Mouse (Mus musculus) liver, embryonic 15.5 days (tissue): ENCODE measurements at regions not wholly inside any gene's neighbourhood (a gene's known extent, or its start where the extent isn't known, plus 50 kb on each side); places are given as distances from the start of the nearest gene placed in this dataset.

Experiments used
- ATAC-seq: fragments of 200-750 bp; cut with Nextera tagmentation; 2 replicates; pipeline ENCODE4 v1.8.0; 2017; ENCODE audit warnings: moderate number of reproducible peaks, mild to moderate bottlenecking, moderate library complexity; ENCODE audit not compliant: insufficient read depth
- H3K27ac ChIP-seq: fragments of 300-500 bp; sonication (generic); replicated peaks from 2 replicates; pipeline ENCODE4 v1.5.1; 2015; ENCODE audit warnings: mild to moderate bottlenecking, inconsistent platforms
- H3K27me3 ChIP-seq: fragments of 300-500 bp; sonication (generic); 2 replicates; pipeline ENCODE4 v1.6.1; 2015; ENCODE audit warnings: mild to moderate bottlenecking, inconsistent platforms
- H3K36me3 ChIP-seq: fragments of 300-500 bp; sonication (generic); replicated peaks from 2 replicates; pipeline ENCODE4 v1.6.1; 2015; ENCODE audit warnings: moderate library complexity, mild to moderate bottlenecking, inconsistent platforms
- H3K4me1 ChIP-seq: fragments of 300-500 bp; sonication (generic); replicated peaks from 2 replicates; pipeline ENCODE4 v1.6.1; 2015; ENCODE audit warnings: inconsistent platforms
- H3K4me2 ChIP-seq: fragments of 300-500 bp; sonication (generic); 2 replicates; pipeline ENCODE4 v1.6.1; 2015; ENCODE audit warnings: moderate library complexity, mild to moderate bottlenecking, inconsistent platforms
- H3K4me3 ChIP-seq: fragments of 300-500 bp; sonication (generic); replicated peaks from 2 replicates; pipeline ENCODE4 v1.5.1; 2015; ENCODE audit warnings: mild to moderate bottlenecking, inconsistent platforms
- H3K9ac ChIP-seq: fragments of 300-500 bp; sonication (generic); 2 replicates; pipeline ENCODE4 v1.6.1; 2015; ENCODE audit warnings: moderate library complexity, mild to moderate bottlenecking, inconsistent platforms
- H3K9me3 ChIP-seq: fragments of 300-500 bp; sonication (generic); replicated peaks from 2 replicates; pipeline ENCODE4 v1.6.1; 2016; ENCODE audit warnings: inconsistent platforms
- WGBS: fragments of 180-500 bp; shearing (Covaris S2); methylation state at CpG from one replicate; pipeline ENCODE4 v1.1.7; 2015; ENCODE audit warnings: mixed read lengths; ENCODE audit not compliant: insufficient replicate concordance; 5-methylcytosine and 5-hydroxymethylcytosine counted together

GRCm38 (mm10) chr5:132675261-132675660 lies 132.1 kb upstream of the Auts2 start:
- no peak for ATAC-seq
- Histone ChIP-seq H3K27me3 (no peaks in the 10 kb centered on the region), H3K9me3 (no peaks in the 10 kb centered on the region), H3K4me2 (no peak overlapping the region), H3K4me3 (no peak overlapping the region), H3K36me3 (no peaks in the 10 kb centered on the region), H3K9ac (no peak overlapping the region), H3K4me1 (no peaks in the 10 kb centered on the region), H3K27ac (no peak overlapping the region)
- WGBS, result 80% methylated on average over 11 of the region's 11 CpGs

DNA sequence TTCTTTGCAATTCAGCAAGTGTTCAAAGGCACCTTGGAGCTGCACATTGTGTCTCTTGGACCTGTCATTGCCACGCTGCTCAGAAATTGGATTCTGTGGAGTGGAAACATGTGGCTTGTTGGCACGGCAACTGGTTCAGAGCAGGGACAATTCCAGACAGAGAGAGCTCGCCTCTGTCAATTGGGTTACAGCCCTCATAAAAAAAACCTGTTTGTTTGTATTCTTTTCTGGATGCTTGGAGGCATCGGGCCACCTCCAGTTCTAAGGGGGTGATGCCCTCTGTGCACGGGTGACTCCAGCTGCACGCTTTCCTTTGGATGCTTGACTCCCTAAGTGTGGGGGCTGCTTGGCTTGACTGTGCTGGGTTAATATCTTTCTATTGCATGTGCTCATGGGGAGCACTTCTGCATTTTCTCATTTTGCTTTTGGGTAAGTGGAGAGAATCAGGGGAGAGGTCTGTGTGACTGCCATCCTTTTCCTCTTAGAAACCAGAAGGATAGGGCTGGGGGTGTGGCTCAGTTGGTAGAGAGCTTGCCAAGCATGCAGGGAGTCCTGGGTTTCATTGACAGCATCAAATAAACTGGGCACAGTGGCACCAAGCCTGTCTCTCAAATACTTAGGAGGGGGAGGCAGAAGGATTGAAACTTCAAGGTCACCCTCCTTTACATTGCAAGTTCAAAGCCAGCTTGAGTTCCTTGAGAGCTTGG lies 130.6 kb upstream of the Auts2 start:
- H3K4me1 ChIP-seq, result no peaks in the 10 kb centered on the region
- H3K4me3 ChIP-seq, result no peak overlapping the region
- 49% methylated on average over 6 of the region's 6 CpGs for WGBS
- no peak overlapping the region for H3K9ac ChIP-seq
- H3K4me2 ChIP-seq, result no peak overlapping the region
- H3K27me3 ChIP-seq, result no peaks in the 10 kb centered on the region
- H3K36me3 ChIP-seq, result no peaks in the 10 kb centered on the region
- ATAC-seq, result no peak
- no peaks in the 10 kb centered on the region for H3K9me3 ChIP-seq
- no peak overlapping the region for H3K27ac ChIP-seq

GRCm38 (mm10) chr5:132671496-132671895 lies 128.4 kb upstream of the Auts2 start:
- Histone ChIP-seq H3K27ac (no peak overlapping the region), H3K9ac (no peak overlapping the region), H3K36me3 (no peaks in the 10 kb centered on the region), H3K27me3 (no peaks in the 10 kb centered on the region), H3K4me2 (no peak overlapping the region), H3K4me3 (no peak overlapping the region), H3K4me1 (no peaks in the 10 kb centered on the region), H3K9me3 (no peaks in the 10 kb centered on the region)
- ATAC-seq, result no peak
- WGBS, result 16% methylated on average over 5 of the region's 5 CpGs

- ATAC-seq, result no peak
- no peaks in the 10 kb centered on the region for H3K4me1 ChIP-seq
- 44% methylated on average over 4 of the region's 4 CpGs for WGBS
Measured at GRCm38 (mm10) chr5:132667316-132667715, 124.2 kb upstream of the Auts2 start.

DNA sequence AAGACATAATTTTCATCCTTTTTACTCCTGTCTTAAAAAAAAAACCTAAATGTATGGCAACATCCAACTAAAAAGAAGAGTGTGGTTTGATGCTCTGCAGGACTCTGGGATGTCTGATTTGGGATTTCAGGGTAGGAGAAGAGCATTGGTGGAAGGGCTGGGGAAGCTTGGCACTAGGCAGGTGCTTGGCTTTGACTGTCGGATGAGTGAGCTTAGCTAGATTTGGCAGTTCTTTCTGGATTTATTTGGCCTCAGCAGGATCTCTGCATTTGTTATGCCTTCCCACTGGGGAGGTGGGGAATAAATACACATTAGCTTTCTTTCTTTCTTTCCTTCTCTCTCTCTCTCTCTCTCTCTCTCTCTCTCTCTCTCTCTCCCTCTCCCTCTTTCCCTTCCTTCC lies 118.1 kb upstream of the Auts2 start:
- WGBS, result 59% methylated on average over 1 of the region's 1 CpGs
- Histone ChIP-seq H3K4me1 (no peaks in the 10 kb centered on the region), H3K9me3 (no peaks in the 10 kb centered on the region), H3K27ac (no peak overlapping the region), H3K9ac (no peak overlapping the region), H3K4me2 (no peak overlapping the region), H3K36me3 (no peaks in the 10 kb centered on the region), H3K27me3 (no peaks in the 10 kb centered on the region), H3K4me3 (no peak overlapping the region)
- ATAC-seq, result no peak

More at GRCm38 (mm10) chr5:132667316-132667715, 124.2 kb upstream of the Auts2 start:
- no peaks in the 10 kb centered on the region for H3K27me3 ChIP-seq
- H3K4me3 ChIP-seq, result no peak overlapping the region
- no peak overlapping the region for H3K4me2 ChIP-seq
- no peak overlapping the region for H3K27ac ChIP-seq
- H3K36me3 ChIP-seq, result no peaks in the 10 kb centered on the region
- H3K9me3 ChIP-seq, result no peaks in the 10 kb centered on the region
- no peak overlapping the region for H3K9ac ChIP-seq

DNA sequence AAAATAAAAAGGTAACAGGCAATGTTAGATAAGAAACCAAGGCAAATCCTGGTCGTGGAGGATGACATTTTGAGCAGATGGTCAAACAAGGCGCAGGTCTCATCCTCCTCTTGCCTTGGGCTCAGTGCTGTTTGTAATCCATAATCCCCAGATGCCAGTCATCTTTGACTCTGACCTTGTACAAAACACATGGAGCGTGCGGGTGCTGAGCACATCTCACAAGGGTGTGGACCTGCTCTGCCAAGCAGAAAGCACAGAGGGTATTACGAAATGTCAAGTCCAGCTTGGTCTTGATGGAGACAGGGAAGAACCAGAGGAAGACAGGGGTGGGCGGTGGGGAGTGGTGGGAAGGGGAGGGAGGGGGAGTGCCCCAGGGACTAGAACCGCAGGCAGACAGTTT lies 116.9 kb upstream of the Auts2 start:
- H3K27me3 ChIP-seq, result no peaks in the 10 kb centered on the region
- ATAC-seq, result no peak
- WGBS, result 49% methylated on average over 7 of the region's 7 CpGs
- H3K4me1 ChIP-seq, result no peaks in the 10 kb centered on the region
- no peak overlapping the region for H3K4me2 ChIP-seq
- H3K36me3 ChIP-seq, result no peaks in the 10 kb centered on the region
- no peak overlapping the region for H3K9ac ChIP-seq
- no peak overlapping the region for H3K27ac ChIP-seq
- H3K9me3 ChIP-seq, result no peaks in the 10 kb centered on the region
- no peak overlapping the region for H3K4me3 ChIP-seq

- Histone ChIP-seq H3K9ac (no peak overlapping the region), H3K4me2 (no peak overlapping the region), H3K36me3 (no peaks in the 10 kb centered on the region)
Measured at GRCm38 (mm10) chr5:132654382-132654781, 111.2 kb upstream of the Auts2 start.

DNA sequence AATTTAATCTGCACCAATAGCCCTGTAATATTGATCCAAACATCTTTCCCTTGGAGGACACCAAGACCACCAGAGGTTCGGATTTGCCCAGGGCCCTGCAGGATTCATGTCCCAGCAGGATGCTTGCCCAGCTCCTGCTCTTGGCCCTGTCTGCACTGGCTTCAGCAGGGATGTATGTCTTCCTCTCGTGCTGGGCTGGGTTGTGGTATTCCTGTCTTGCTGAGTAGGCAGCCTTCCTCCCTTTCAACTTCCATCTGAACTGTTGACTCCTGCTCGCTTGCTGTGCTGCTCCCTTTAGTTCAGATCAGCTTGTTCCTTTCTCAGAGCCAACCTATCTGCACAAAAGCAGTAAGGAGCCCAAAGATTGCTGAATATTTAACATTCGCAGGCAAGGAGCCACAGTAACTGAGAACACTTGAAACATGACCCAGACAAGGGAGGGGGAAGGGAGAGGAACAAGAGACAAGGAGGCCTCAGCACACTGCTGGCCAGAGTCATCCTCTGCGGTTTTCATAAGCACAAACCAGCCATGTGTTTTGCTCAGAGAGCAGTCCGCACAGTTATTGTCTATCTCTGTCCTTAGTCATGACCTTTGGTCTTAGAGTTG lies 110.7 kb upstream of the Auts2 start:
- ATAC-seq, result no peak
- Histone ChIP-seq H3K27me3 (no peaks in the 10 kb centered on the region), H3K4me3 (no peak overlapping the region), H3K9me3 (no peaks in the 10 kb centered on the region), H3K36me3 (no peaks in the 10 kb centered on the region), H3K4me2 (no peak overlapping the region), H3K9ac (no peak overlapping the region), H3K4me1 (no peaks in the 10 kb centered on the region), H3K27ac (no peak overlapping the region)
- WGBS, result 37% methylated on average over 6 of the region's 6 CpGs

More at GRCm38 (mm10) chr5:132654382-132654781, 111.2 kb upstream of the Auts2 start:
- no peaks in the 10 kb centered on the region for H3K9me3 ChIP-seq
- WGBS, result 73% methylated on average over 7 of the region's 7 CpGs
- H3K27ac ChIP-seq, result no peak overlapping the region
- H3K4me1 ChIP-seq, result no peaks in the 10 kb centered on the region
- no peak overlapping the region for H3K4me3 ChIP-seq
- H3K27me3 ChIP-seq, result no peaks in the 10 kb centered on the region
- no peak for ATAC-seq

- Histone ChIP-seq H3K36me3 (no peaks in the 10 kb centered on the region), H3K4me1 (peaks cover 3% of the 10 kb centered on the region), H3K27me3 (no peaks in the 10 kb centered on the region), H3K4me2 (no peak overlapping the region), H3K9me3 (no peaks in the 10 kb centered on the region), H3K4me3 (no peak overlapping the region), H3K9ac (no peak overlapping the region), H3K27ac (no peak overlapping the region)
- 29% methylated on average over 1 of the region's 1 CpGs for WGBS
- ATAC-seq, result no peak
Measured at GRCm38 (mm10) chr5:132652201-132652600, 109.1 kb upstream of the Auts2 start.

DNA sequence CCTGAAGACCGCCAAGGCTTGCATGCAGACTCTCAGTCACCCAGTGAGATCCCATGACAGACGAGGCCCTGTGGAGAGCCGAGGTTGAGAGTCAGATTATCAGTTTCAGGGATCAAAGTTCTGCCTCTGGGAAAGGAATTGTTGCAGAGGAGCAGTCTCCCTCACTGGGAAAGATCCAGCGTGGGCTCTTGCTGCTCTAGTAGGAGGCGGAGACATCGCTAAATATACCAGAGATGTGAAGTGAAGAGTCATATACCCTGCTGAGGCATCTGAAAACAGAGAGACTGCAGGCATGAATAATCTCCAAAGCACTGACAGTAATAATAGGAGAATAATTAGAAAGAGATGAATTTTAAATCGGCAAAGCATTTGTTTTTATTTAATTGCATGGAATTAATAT lies 106.6 kb upstream of the Auts2 start:
- Histone ChIP-seq H3K36me3 (no peaks in the 10 kb centered on the region), H3K9me3 (no peaks in the 10 kb centered on the region), H3K4me2 (no peak overlapping the region), H3K9ac (no peak overlapping the region), H3K4me3 (no peak overlapping the region), H3K4me1 (peaks cover 3% of the 10 kb centered on the region), H3K27me3 (no peaks in the 10 kb centered on the region), H3K27ac (no peak overlapping the region)
- no peak for ATAC-seq
- 50% methylated on average over 7 of the region's 7 CpGs for WGBS

DNA sequence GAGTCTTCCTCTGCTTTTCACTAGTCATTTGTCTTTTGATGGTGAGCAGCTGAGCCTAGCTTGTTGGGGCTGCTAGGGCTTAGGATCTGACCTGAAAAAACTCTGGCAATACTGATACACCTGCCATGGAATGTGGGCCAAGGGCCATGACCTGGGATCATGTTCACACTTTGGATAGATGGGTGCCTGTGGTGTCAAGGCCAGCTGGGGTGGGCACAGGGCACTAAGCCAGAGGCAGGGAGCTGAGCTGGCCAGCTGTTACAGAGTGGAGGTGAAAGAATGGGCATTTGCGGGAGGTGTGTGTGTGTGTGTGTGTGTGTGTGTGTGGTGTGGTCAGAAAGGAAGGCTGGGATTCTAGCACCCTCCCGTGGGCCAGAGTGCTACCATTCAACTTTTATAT lies 105.6 kb upstream of the Auts2 start:
- 44% methylated on average over 2 of the region's 2 CpGs for WGBS
- no peak overlapping the region for H3K27ac ChIP-seq
- no peaks in the 10 kb centered on the region for H3K27me3 ChIP-seq
- H3K4me3 ChIP-seq, result no peak overlapping the region
- no peaks in the 10 kb centered on the region for H3K9me3 ChIP-seq
- H3K4me1 ChIP-seq, result peaks cover 3% of the 10 kb centered on the region
- H3K36me3 ChIP-seq, result no peaks in the 10 kb centered on the region
- no peak overlapping the region for H3K4me2 ChIP-seq
- ATAC-seq, result no peak
- no peak overlapping the region for H3K9ac ChIP-seq
